Mouse (Mus musculus): ENCODE results near the gene Fkbp2.

DNA sequence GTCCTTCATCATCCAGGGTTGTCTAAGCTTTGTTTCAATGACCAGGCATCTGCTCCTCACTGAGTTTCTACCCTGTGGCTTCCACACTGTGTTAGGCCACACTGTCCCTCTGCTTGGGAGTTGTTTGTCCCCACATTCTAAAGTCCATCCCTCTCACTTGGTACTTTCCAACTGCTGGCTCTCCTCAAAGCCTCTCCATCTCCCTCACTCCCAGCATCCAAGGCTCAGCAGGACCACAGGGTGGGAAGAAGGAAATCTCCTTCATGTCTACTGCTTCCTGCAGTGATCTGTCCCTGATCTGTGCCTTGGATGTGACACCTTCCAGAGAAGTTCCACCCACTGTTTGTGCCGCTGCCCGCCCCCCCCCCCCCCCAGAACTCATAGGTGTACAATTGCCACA lies 49.3 kb downstream of the Fkbp2 start:
- no peak for TF ChIP-seq POLR2A (IDR thresholded peaks at IDR 0.05; ENCODE audit: low read depth, low read length)
- no peak for TF ChIP-seq TCF12 (IDR thresholded peaks at IDR 0.05; ENCODE audit: low read depth, low read length)
- TF ChIP-seq CTCF (conservative IDR thresholded peaks at IDR 0.05 in 1 of 2, IDR thresholded peaks at IDR 0.05 in 1 of 2; ENCODE audit: low read depth in 2 of 2, low read length in 2 of 2): no peak
- TF ChIP-seq ETS1 (conservative IDR thresholded peaks at IDR 0.05; ENCODE audit: low read depth, low read length): no peak
- TF ChIP-seq MAX (IDR thresholded peaks at IDR 0.05; ENCODE audit: low read length): no peak
- TF ChIP-seq MEF2A (IDR thresholded peaks at IDR 0.05; ENCODE audit: borderline replicate concordance, low read depth, low read length): no peak

Measured in CH12.LX (cell line).